Mouse (Mus musculus) olfactory bulb, adult 2 months (tissue): Measurements from ENCODE around the gene Mrps35. TPM values are rescaled to one million over a fixed set of nuclear protein-coding genes. Genes with fewer than 3 reads are reported as not detected.

Experiments used
- H3K27ac ChIP-seq: fragments of 200-500 bp; 2 replicates; pipeline ENCODE4 v1.5.1; 2012; ENCODE audit warnings: low read depth, low read length; ENCODE audit not compliant: insufficient read depth
- H3K4me1 ChIP-seq: fragments of 200-500 bp; 2 replicates; pipeline ENCODE4 v1.6.1; 2012; ENCODE audit warnings: low read length; ENCODE audit not compliant: control insufficient read depth, insufficient read depth
- H3K4me3 ChIP-seq: fragments of 200-500 bp; 2 replicates; pipeline ENCODE4 v1.5.1; 2012; ENCODE audit warnings: mild to moderate bottlenecking, low read depth, low read length, moderate library complexity; ENCODE audit not compliant: insufficient read depth
- CTCF ChIP-seq: fragments of 200-500 bp; IDR thresholded peaks from 2 replicates; pipeline ENCODE4 v1.5.1; 2012; ENCODE audit warnings: low read depth, mild to moderate bottlenecking, low read length, moderate library complexity; ENCODE audit not compliant: insufficient read depth
- POLR2A ChIP-seq: fragments of 200-500 bp; IDR thresholded peaks from 2 replicates; pipeline ENCODE4 v1.6.1; 2012; ENCODE audit warnings: mild to moderate bottlenecking, low read depth, low read length, moderate library complexity; ENCODE audit not compliant: insufficient read depth
- WGBS: fragments of 180-500 bp; shearing (Covaris S2); methylation state at CpG from one replicate; pipeline ENCODE4 v1.1.7; 2018; 5-methylcytosine and 5-hydroxymethylcytosine counted together
- polyA plus RNA-seq: library from polyadenylated mRNA; stranded (reverse); fragments of >200 nt; gene quantifications from 2 replicates; pipeline ENCODE4 v1.2.4, GENCODE M21; 2012; ENCODE audit warnings: low replicate concordance; ENCODE audit not compliant: missing spikeins, insufficient read depth, insufficient read length

The Mrps35 gene
- polyA plus RNA-seq, 1 experiment = not detected

DNA sequence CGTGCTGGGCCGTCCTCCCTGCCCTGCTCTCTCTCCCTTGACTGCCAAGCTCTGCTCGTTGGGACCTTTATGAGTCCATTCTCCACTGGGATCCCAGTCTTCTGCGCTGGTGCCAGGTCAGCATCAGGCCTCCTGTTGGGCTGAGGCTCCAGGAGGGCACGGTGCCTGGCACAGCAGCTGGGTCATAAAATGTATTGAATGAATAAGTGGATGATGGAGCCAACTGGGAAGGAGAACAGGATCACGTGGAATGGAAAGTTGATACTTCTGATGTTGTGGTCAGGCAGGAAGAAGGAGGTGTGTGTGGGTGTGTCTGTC is 22.3 kb downstream of the Mrps35 start:
- TF ChIP-seq POLR2A (no peak), CTCF (no peak)
- 0 out of 2 replicates have a peak, but pooled peaks cover 3% of the 10 kb centered on the region for H3K4me1 ChIP-seq
- WGBS = 87% methylated on average over 6 of the region's 6 CpGs
- H3K4me3 ChIP-seq = no peak overlapping the region
- no peak overlapping the region for H3K27ac ChIP-seq

- TF ChIP-seq CTCF (no peak), POLR2A (no peak)
- WGBS = 18% methylated on average over 5 of the region's 5 CpGs
- Histone ChIP-seq H3K27ac (no peak overlapping the region), H3K4me3 (no peak overlapping the region), H3K4me1 (peaks cover 2% of the 10 kb centered on the region; the same call in 1 of the 2 replicates)
These were observed 33.3 kb downstream of the Mrps35 start for GRCm38 (mm10) chr6:147075808-147076387.

- TF ChIP-seq CTCF (no peak), POLR2A (no peak)
- Histone ChIP-seq H3K4me3 (no peak overlapping the region), H3K27ac (no peak overlapping the region), H3K4me1 (peaks cover 2% of the 10 kb centered on the region; the same call in 1 of the 2 replicates)
- WGBS = 80% methylated on average over 8 of the region's 8 CpGs
These were observed 34.3 kb downstream of the Mrps35 start for GRCm38 (mm10) chr6:147076878-147077277.

DNA sequence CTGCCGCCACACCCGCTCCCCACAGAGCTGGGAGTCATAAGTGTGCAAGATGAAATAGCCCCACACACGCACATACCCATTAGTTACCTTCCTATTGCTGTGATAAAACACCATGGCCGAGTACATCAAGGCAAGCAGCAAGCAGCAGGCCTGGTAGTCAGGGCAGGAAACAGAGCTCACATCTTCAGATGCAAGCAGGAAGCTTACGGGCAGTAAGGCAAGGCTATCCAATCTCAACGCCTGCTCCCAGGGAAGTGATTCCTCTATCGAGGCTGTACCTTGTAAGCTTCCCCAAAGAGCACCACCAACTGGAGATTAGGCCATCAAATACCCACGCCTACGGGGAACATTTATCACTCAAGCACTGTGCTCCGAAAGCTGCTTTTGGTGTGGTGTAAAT is 37.4 kb downstream of the Mrps35 start:
- peaks cover 2% of the 10 kb centered on the region; the same call in 1 of the 2 replicates for H3K4me1 ChIP-seq
- no peak for TF ChIP-seq POLR2A
- TF ChIP-seq CTCF = no peak
- WGBS = 95% methylated on average over 10 of the region's 10 CpGs
- no peak overlapping the region for H3K4me3 ChIP-seq
- H3K27ac ChIP-seq = no peak overlapping the region

GRCm38 (mm10) chr6:147085398-147086040 is 43.0 kb downstream of the Mrps35 start:
- no peak overlapping the region for H3K4me3 ChIP-seq
- H3K4me1 ChIP-seq = peaks cover 8% of the 10 kb centered on the region
- TF ChIP-seq CTCF = no peak
- no peak for TF ChIP-seq POLR2A
- WGBS = 92% methylated on average over 7 of the region's 7 CpGs
- no peak overlapping the region for H3K27ac ChIP-seq

- Histone ChIP-seq H3K27ac (no peak within 1 kb of the TSS), H3K4me3 (0 out of 2 replicates have a peak within 1 kb of the TSS, but pooled peaks have one; percentile 13), H3K4me1 (peaks cover 14% of the 10 kb centered on the region)
- no peak for TF ChIP-seq POLR2A
- no peak for TF ChIP-seq CTCF
- 21% methylated on average over 20 of the region's 20 CpGs for WGBS
These were observed 44.1 kb downstream of the Mrps35 start, which contains the start of gene Mansc4 for GRCm38 (mm10) chr6:147086594-147087225. TSS of gene Mansc4 (minus strand) at chr6:147087032.

DNA sequence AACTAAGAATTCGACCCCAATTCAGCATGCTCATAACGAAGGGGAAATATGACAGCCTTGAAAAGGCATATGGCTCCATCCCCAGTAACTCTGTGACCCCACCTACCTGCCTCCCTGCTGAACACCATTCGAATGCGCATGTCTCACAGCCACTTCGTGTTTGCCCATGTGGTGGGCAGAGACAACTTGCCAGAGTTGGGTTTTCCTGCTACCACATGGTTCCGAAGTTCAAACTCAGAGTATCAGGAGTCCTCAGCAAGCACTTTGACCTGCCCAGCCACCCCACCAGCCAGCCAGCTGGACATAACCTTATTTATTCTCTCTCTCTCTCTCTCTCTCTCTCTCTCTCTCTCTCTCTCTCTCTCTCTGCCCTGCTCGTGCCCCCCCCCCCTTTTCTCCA is 45.2 kb downstream of the Mrps35 start:
- TF ChIP-seq POLR2A (no peak), CTCF (no peak)
- Histone ChIP-seq H3K4me3 (no peak overlapping the region), H3K27ac (no peak overlapping the region), H3K4me1 (peaks cover 18% of the 10 kb centered on the region)
- 80% methylated on average over 7 of the region's 7 CpGs for WGBS

DNA sequence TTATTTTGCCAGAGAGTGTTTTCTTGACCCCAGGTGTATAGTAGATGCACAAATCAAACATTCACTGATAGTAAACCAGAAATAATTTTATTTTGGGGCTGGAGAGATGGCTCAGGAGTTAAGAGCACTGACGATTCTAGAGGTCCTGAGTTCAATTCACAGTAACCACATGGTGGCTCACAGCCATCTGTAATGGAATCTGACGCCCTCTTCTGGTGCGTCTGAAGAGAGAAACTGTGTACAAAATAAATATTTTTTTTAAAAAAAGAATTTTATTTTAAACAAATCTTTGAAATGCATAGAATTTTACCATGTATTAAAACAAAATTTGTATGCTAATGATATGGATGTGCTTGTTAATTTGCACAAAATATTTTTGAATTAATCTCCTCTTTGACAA is 46.0 kb downstream of the Mrps35 start:
- WGBS = 89% methylated on average over 3 of the region's 3 CpGs
- no peak overlapping the region for H3K27ac ChIP-seq
- H3K4me1 ChIP-seq = peaks cover 18% of the 10 kb centered on the region
- H3K4me3 ChIP-seq = no peak overlapping the region
- TF ChIP-seq POLR2A (no peak), CTCF (no peak)

GRCm38 (mm10) chr6:147090191-147090590 is 47.6 kb downstream of the Mrps35 start:
- H3K27ac ChIP-seq = no peak overlapping the region
- peaks cover 18% of the 10 kb centered on the region for H3K4me1 ChIP-seq
- TF ChIP-seq POLR2A (no peak), CTCF (no peak)
- no peak overlapping the region for H3K4me3 ChIP-seq
- WGBS = 71% methylated on average over 5 of the region's 5 CpGs
